Mouse (Mus musculus) cerebellum, postnatal 4 days (tissue): ENCODE results near the gene Cln3.

Experiments
- DNase-seq, 2 experiments: peaks; one replicate each; pipeline ENCODE4 v3.0.0; 2022; ENCODE audit warnings: low spot score in 2 of 2, mixed read lengths in 1 of 2

Gene Cln3

DNA sequence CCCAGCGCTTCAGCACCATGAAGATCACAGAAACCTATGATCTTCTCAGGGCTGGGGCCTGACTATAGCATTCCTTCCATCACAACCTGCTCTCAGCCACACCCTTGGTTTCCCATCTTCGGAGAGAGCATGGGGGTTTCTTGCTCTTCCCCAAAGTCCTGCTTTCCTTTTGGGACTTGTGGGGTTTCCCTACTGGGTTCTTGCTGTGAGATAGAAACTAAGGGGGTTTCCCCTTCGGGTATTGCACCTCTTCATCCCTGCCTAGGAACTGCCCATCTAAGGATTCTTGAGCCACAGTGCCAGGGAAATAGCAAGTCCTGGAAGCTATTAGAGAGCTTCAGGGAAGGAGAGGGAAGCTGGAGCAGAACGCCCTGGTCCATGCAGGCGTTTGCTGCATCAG is 10.3 kb upstream of the Cln3 start:
- no peak for DNase-seq

- DNase-seq, result no peak
These were observed 9.4 kb upstream of the Cln3 start, which contains the start of gene Il27 for GRCm38 (mm10) chr7:126594862-126595561. TSS of gene Il27 (minus strand) at chr7:126594941.

- DNase-seq, result peak; percentile 46 to 67
These were observed 2.2 kb upstream of the Cln3 start for GRCm38 (mm10) chr7:126587779-126588178.

DNA sequence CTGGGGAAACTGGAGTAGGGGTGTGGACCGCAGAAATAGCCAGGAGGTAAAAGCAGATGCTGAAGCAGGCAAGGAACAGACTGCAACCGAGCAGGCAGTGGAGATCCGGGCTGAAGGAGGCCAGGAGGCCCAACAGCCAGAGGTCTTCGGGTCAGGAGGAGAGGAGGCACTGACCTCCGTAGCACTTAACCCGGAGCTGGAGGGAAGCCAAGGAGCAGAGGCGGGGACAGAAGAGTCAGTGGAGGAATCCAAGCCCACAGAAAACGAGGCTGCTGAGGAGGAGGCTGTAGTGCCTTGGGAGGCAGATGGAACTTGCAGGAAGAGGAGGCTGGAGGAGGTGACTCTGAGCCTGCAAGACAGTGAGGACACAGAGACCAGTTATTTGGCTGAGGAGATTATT is 1.2 kb upstream of the Cln3 start:
- DNase-seq, result no peak

DNA sequence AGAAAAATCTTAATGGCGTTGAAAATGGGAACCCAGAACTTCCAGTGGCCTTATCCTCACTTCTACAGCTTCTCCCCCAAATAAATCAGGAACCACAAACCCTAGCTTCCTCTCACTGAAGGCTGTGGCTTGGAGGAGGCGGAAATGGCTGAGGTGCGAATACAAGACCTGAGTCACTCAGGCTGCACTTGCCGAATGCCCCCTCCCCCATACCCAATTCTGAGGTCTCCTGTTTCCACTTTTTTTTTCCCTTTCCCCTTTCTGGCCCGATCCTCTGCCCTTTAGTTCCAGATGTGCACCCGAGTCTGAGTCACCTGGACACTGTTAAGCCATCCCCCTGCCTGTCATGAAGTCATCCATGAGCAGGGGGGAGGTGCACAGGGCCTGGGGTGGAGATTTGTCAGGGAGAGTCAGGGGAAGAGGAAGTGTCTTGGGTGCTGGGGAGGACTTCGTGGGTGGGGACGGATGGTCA is 1.1 kb downstream of the Cln3 start, which contains the start of gene Apobr:
Gene Apobr (plus strand): TSS at position 437 of the 472 bp plus-strand sequence.
- DNase-seq, result no peak

GRCm38 (mm10) chr7:126583761-126584160 is 1.9 kb downstream of the Cln3 start:
- no peak for DNase-seq

DNA sequence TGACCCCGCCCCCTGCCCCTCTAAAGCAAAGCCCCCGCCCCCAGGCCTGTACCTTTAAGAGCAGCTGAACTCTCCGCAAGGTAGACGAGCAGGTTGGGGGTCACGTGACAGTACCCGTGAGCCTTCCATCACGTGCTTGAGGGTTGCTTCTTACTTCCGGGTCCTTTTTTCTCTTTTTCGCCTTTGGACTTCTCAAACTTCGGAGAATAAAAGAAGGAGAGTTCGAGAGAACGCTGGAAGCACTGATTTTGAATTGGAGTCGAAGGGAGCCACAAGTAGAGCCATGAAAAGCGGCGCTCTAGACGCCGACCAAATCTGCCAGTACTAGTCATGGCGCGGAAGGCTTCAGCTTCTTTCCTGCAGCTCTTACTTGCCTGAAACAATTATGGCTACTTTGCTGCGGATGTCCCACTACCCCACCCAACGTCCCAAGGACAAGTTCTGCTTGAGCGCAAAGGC is 2.3 kb downstream of the Cln3 start:
- DNase-seq, result peak; percentile 62 to 78

GRCm38 (mm10) chr7:126582759-126583158 is 2.9 kb downstream of the Cln3 start:
- no peak for DNase-seq

DNA sequence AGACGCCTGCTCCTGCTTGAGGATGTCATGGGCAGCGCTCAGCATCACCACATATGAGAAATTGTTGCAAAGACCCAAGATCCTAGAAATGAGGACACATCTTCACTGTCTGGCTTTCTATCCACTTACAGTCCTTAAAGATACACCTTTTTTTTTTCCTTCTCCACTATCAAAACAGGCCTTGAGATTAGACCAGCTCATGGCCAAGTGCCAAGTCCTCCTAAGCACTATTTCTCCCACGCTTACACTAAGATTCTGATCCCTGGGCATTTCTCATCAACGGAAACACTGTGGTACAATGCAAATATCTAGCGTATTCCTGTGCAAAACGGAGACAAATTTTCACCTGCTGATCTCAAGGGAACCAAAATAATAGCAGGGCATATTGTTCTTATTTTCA is 4.0 kb downstream of the Cln3 start:
- DNase-seq, result no peak

DNA sequence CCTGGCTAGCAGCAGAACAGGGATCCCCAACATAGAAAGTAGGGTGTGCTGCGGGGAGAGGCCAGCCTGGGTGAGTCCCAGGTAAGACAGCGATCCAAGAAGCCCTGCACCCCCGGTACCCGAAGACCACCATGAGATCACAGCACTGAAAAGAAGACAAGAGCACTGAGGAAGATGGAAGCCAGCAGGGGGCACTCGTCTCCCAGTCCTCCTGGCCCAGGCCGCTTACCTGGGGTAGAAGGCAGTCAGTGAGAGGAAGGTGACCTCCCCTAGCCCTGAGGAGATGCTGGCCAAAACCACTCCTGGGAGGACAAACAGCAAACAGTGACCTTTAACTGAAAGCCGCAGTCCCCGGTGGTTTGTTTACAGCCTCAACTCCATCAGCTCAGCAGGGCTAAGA is 6.4 kb downstream of the Cln3 start:
- DNase-seq, result no peak

DNA sequence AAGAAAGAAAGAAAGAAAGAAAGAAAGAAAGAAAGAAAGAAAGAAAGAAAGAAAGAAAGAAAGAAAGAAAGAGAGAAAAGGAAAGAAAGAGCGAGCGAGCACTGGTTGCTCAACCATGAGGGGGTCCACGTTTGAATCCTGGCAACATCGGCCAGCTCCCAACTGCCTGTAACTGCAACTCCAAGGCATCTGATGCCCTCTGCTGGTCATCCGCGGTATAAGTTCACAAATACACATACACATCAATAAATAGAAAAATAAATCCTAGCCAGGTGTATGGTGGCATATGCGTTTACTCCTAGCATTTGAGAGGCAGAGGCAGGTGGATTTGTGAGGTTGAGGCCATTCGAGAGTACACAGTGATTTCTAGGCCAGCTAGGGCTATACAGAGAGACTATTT is 8.7 kb downstream of the Cln3 start:
- DNase-seq, result peak in 1 of 2 experiments; percentile 41

DNA sequence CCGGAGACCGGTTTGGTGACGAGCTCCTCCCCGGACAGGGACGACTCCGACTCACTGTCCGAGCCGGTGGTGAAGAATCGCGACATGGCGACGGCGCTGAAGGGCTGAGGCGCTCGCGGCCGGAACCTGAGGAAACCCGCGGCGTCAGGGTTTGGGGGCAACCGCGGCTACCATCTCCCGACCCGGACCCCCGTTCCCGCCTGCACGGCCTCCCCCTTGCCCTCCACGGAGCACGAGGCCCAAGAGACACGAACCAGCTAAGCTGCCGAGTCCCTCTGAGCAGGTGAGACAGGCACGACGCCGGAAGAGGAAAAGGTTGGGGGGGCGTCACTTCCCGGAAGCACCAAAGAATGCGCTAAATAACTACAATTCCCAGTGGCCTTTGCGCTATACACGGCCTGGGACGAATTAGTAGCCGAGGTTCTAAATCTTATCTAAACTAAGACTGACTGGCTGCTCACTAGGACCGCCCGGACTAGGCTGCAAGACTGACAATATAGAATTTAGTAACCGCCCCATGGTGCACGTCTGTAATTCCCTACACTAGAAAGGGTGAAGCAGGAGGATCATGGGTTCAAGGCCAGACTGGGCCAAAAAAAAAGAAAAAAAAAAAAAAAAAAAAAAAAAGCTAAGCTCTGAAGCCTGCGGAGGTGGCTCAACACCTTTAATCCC is 19.4 kb downstream of the Cln3 start, which contains the start of gene Eif3c:
Gene Eif3c (minus strand): TSS at position 318 of the 672 bp plus-strand sequence.
- DNase-seq, result peak; percentile 36 to 69

- DNase-seq, result no peak
These were observed 19.9 kb downstream of the Cln3 start for GRCm38 (mm10) chr7:126565693-126566092.

- DNase-seq, result no peak
These were observed 29.0 kb downstream of the Cln3 start for GRCm38 (mm10) chr7:126556635-126557034.

DNA sequence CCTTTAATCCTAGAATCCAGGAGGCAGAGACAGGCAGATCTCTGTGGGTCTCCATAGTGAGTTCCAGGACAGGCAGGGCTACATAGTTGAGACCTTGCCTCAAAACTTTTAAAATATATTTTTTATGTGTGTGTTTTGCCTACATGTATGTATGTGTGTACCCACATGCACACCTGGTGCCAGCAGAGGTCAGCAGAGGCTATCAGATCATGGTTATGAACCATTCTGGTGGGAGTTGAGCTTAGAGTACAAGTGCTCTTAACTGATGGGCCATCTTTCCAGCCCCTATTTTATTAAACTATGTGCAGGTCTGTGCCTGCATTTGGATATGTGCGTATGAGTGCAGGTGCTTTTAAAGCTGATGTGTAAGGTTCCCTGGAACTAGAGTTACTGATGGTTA is 30.8 kb downstream of the Cln3 start:
- DNase-seq, result no peak

GRCm38 (mm10) chr7:126545631-126546030 is 40.0 kb downstream of the Cln3 start:
- no peak for DNase-seq

- no peak for DNase-seq
These were observed 44.0 kb downstream of the Cln3 start for GRCm38 (mm10) chr7:126541661-126542060.

DNA sequence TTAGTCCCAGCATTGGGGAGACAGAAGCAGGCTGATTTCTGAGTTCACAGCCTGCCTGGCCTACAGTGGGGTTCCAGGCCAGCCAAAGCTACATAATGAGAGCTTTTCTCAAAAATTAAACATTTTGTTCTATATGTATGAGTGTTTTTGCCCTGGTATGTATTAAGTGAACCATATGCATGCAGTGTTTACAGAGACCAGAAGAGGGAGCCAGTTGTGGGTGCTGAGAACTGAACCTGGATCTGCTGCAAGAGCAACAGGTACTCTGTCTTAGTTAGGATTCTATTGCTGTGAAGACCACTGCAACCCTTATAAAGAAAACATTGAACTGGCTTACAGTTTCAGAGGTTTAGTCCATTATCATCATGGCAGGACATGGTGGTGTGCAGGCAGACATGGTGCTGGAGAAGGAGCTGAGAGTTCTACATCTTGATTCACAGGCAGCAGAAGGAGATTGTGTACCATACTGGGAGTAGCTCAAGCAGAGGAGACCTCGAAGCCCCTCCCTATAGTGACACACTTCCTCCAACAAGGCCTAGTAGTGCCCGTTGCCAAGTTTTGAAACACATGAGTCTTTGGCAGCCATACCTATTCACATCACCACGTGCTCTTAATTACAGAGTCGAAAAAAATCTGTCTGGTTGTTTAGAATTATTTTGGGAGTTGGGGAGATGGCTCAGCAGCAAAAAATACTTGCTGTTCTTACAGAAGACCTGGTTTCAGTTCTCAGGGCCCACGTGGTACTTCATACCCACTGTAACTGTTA is 47.6 kb downstream of the Cln3 start:
- no peak for DNase-seq

- DNase-seq, result no peak
These were observed 49.2 kb downstream of the Cln3 start for GRCm38 (mm10) chr7:126536466-126536865.

DNA sequence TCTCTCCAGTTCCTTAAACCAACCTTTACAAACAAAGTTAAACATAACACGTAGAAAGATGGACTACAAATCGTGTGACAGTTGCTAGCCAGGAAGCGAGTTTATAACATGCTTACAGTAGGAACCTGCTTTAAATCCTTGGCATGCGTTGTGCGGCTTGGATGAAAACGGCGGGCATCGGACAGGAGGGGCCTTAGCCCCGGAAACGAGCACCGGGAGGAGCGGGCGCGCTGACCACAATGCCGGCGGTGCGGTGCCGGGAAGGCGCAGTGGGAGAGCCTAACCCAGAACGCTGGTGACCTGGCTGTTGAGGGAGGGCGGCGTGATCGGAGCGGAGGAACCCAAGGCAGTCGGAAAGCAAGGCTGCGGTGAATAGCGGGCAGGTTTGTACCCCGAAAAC is 49.9 kb downstream of the Cln3 start:
- DNase-seq, result no peak

DNA sequence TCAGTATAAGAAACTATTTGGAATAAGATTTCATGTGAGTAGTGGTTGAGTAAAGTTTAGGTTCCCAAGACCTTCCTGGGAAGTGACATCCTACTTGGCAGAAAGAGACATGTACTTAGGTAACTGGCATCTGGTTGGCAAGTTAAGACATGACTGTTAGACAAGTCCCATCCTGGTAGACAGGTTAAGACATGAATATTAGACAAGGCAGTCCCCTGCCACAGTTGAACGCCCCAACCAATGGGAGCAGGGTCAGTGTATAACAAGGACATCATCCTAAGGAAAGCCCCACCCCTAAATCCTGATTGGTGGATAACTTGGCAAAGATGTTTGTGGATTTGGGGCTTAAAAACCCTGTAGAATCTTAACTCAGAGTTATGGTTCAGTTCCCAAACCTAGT is 52.2 kb downstream of the Cln3 start:
- DNase-seq, result no peak

DNA sequence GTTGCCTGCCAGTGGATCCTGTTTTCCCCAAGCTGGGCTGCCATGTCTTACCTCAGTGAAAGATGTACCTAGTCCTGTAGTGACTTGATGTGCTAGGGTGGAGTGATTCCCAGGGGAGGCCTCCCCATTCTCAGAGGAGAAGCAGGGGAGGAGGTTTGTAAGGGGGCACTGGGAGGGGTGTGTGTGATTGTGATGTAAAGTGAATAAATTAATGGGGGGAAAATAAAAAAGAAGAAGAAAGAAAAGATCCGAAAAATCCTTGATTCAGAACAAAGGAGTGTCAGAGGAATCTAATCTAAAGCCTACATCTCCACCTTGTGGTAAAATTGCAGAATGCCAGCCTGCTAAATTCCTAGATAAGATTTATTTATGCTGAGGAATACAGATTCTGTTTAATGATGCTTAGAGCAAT is 57.4 kb downstream of the Cln3 start:
- peak in 1 of 2 experiments; percentile 35 for DNase-seq
